Mouse (Mus musculus): Measurements from ENCODE around the gene Tjp3.
A peak's percentile ranks its signal among the peaks of the same experiment; 100 is the strongest.

The Tjp3 gene

GRCm38 (mm10) chr10:81291511-81292104 lies at the start of gene Tjp3:
TSS of gene Tjp3 (minus strand) at chr10:81291581.
- no peak for DNase-seq (ENCODE audit: low spot score in 2 of 2)

GRCm38 (mm10) chr10:81340551-81341332 lies 49.4 kb upstream of the Tjp3 start:
- DNase-seq (ENCODE audit: low spot score in 2 of 2), result no peak

- no peak for DNase-seq (ENCODE audit: low spot score in 2 of 2)
These were observed 45.2 kb upstream of the Tjp3 start for GRCm38 (mm10) chr10:81336558-81336957.

- no peak for DNase-seq (ENCODE audit: low spot score in 2 of 2)
These were observed 44.3 kb upstream of the Tjp3 start for GRCm38 (mm10) chr10:81335393-81336340.

- no peak for DNase-seq (ENCODE audit: low spot score in 2 of 2)
These were observed 42.9 kb upstream of the Tjp3 start for GRCm38 (mm10) chr10:81334324-81334723.

- no peak for DNase-seq (ENCODE audit: low spot score in 2 of 2)
These were observed 40.9 kb upstream of the Tjp3 start for GRCm38 (mm10) chr10:81332277-81332676.

GRCm38 (mm10) chr10:81330007-81330406 lies 38.6 kb upstream of the Tjp3 start:
- DNase-seq (ENCODE audit: low spot score in 2 of 2), result peak; percentile 71 to 81

- peak in 1 of 2 experiments; percentile 34 for DNase-seq (ENCODE audit: low spot score in 2 of 2)
These were observed 38.0 kb upstream of the Tjp3 start for GRCm38 (mm10) chr10:81329194-81329975.

- DNase-seq (ENCODE audit: low spot score in 2 of 2), result peak; percentile 73 to 78
These were observed 37.0 kb upstream of the Tjp3 start, which contains the start of gene Tbxa2r for GRCm38 (mm10) chr10:81328386-81328785. TSS of gene Tbxa2r (plus strand) at chr10:81328731.

GRCm38 (mm10) chr10:81327959-81328358 lies 36.6 kb upstream of the Tjp3 start:
- peak in 1 of 2 experiments; percentile 41 for DNase-seq (ENCODE audit: low spot score in 2 of 2)

GRCm38 (mm10) chr10:81326858-81327257 lies 35.5 kb upstream of the Tjp3 start:
- DNase-seq (ENCODE audit: low spot score in 2 of 2), result peak; percentile 68 to 79

- DNase-seq (ENCODE audit: low spot score in 2 of 2), result no peak
These were observed 34.4 kb upstream of the Tjp3 start for GRCm38 (mm10) chr10:81325781-81326180.

- DNase-seq (ENCODE audit: low spot score in 2 of 2), result no peak
These were observed 33.8 kb upstream of the Tjp3 start for GRCm38 (mm10) chr10:81325176-81325575.

GRCm38 (mm10) chr10:81323791-81324530 lies 32.6 kb upstream of the Tjp3 start:
- DNase-seq (ENCODE audit: low spot score in 2 of 2), result no peak

- DNase-seq (ENCODE audit: low spot score in 2 of 2), result no peak
These were observed 31.9 kb upstream of the Tjp3 start for GRCm38 (mm10) chr10:81323141-81323775.

- no peak for DNase-seq (ENCODE audit: low spot score in 2 of 2)
These were observed 31.1 kb upstream of the Tjp3 start for GRCm38 (mm10) chr10:81322444-81322843.

GRCm38 (mm10) chr10:81321436-81321835 lies 30.1 kb upstream of the Tjp3 start:
- no peak for DNase-seq (ENCODE audit: low spot score in 2 of 2)

GRCm38 (mm10) chr10:81320550-81321347 lies 29.4 kb upstream of the Tjp3 start, which contains the start of gene Cactin:
TSS of gene Cactin (plus strand) at chr10:81321103.
- peak; percentile 100 for DNase-seq (ENCODE audit: low spot score in 2 of 2)
